Mouse (Mus musculus): ENCODE results near the gene Ccdc85c. TPM values are rescaled to one million over a fixed set of nuclear protein-coding genes. Genes with fewer than 3 reads are reported as not detected.

The Ccdc85c gene
- polyA plus RNA-seq, 2 experiments = 1.8 TPM

- H3K27me3 ChIP-seq (ENCODE audit: control insufficient read depth, insufficient read depth, low read length) = no peaks in the 10 kb centered on the region
- no peak overlapping the region for H3K9ac ChIP-seq (replicated peaks)
- H3K27ac ChIP-seq = no peak overlapping the region
- WGBS (ENCODE audit: insufficient replicate concordance) = 81% methylated on average over 9 of the region's 9 CpGs
- TF ChIP-seq EP300 (IDR thresholded peaks at IDR 0.05; ENCODE audit: low read depth) (no peak), CTCF (IDR thresholded peaks at IDR 0.05; ENCODE audit: low read depth) (no peak)
- H3K4me1 ChIP-seq (replicated peaks; ENCODE audit: control insufficient read depth in 2 of 2, insufficient read depth in 2 of 2, low read length in 1 of 2) = no peaks in the 10 kb centered on the region
- H3K4me3 ChIP-seq (ENCODE audit: insufficient read depth in 1 of 2, low read depth in 2 of 2, low read length in 2 of 2) = no peak overlapping the region
- H3K36me3 ChIP-seq (replicated peaks; ENCODE audit: control insufficient read depth, insufficient read depth, low read depth) = no peaks in the 10 kb centered on the region
- DNase-seq (ENCODE audit: low read depth in 3 of 3, low spot score in 3 of 3) (no peak), ATAC-seq (ENCODE audit: insufficient read depth) (no peak)
- H3K9me3 ChIP-seq (ENCODE audit: control insufficient read depth, low read length) = no peaks in the 10 kb centered on the region
- no peak overlapping the region for H3K4me2 ChIP-seq (ENCODE audit: low read depth)
Measured at GRCm38 (mm10) chr12:108208216-108208615, 67.0 kb downstream of the Ccdc85c start.

- no peaks in the 10 kb centered on the region for H3K27me3 ChIP-seq (ENCODE audit: control insufficient read depth, insufficient read depth, low read length)
- no peaks in the 10 kb centered on the region for H3K9me3 ChIP-seq (ENCODE audit: control insufficient read depth, low read length)
- H3K9ac ChIP-seq (replicated peaks) = no peak overlapping the region
- no peaks in the 10 kb centered on the region for H3K4me1 ChIP-seq (replicated peaks; ENCODE audit: control insufficient read depth in 2 of 2, insufficient read depth in 2 of 2, low read length in 1 of 2)
- WGBS (ENCODE audit: insufficient replicate concordance) = 6% methylated on average over 5 of the region's 5 CpGs
- ATAC-seq (ENCODE audit: insufficient read depth) (peak; percentile 33; the same call in 1 of the 2 replicates), DNase-seq (ENCODE audit: low read depth in 3 of 3, low spot score in 3 of 3) (peak; percentile 17 to 28 (median 23))
- TF ChIP-seq CTCF (IDR thresholded peaks at IDR 0.05; ENCODE audit: low read depth) (peak; percentile 94), EP300 (IDR thresholded peaks at IDR 0.05; ENCODE audit: low read depth) (no peak)
- H3K36me3 ChIP-seq (replicated peaks; ENCODE audit: control insufficient read depth, insufficient read depth, low read depth) = peaks cover 7% of the 10 kb centered on the region
- no peak overlapping the region for H3K4me2 ChIP-seq (ENCODE audit: low read depth)
- no peak overlapping the region for H3K27ac ChIP-seq
- H3K4me3 ChIP-seq (ENCODE audit: insufficient read depth in 1 of 2, low read depth in 2 of 2, low read length in 2 of 2) = no peak overlapping the region
Measured at GRCm38 (mm10) chr12:108206641-108207040, 68.6 kb downstream of the Ccdc85c start.

- Histone ChIP-seq H3K4me1 (replicated peaks; ENCODE audit: control insufficient read depth in 2 of 2, insufficient read depth in 2 of 2, low read length in 1 of 2) (no peaks in the 10 kb centered on the region), H3K4me2 (ENCODE audit: low read depth) (no peak overlapping the region), H3K27me3 (ENCODE audit: control insufficient read depth, insufficient read depth, low read length) (no peaks in the 10 kb centered on the region), H3K27ac (no peak overlapping the region), H3K9me3 (ENCODE audit: control insufficient read depth, low read length) (no peaks in the 10 kb centered on the region), H3K36me3 (replicated peaks; ENCODE audit: control insufficient read depth, insufficient read depth, low read depth) (peaks cover 8% of the 10 kb centered on the region), H3K9ac (replicated peaks) (no peak overlapping the region), H3K4me3 (ENCODE audit: insufficient read depth in 1 of 2, low read depth in 2 of 2, low read length in 2 of 2) (no peak overlapping the region)
- ATAC-seq (ENCODE audit: insufficient read depth) (no peak), DNase-seq (ENCODE audit: low read depth in 3 of 3, low spot score in 3 of 3) (no peak)
- WGBS (ENCODE audit: insufficient replicate concordance) = 78% methylated on average over 12 of the region's 12 CpGs
- TF ChIP-seq EP300 (IDR thresholded peaks at IDR 0.05; ENCODE audit: low read depth) = no peak
- no peak for TF ChIP-seq CTCF (IDR thresholded peaks at IDR 0.05; ENCODE audit: low read depth)
Measured at GRCm38 (mm10) chr12:108204978-108205377, 70.2 kb downstream of the Ccdc85c start.

- Histone ChIP-seq H3K4me2 (ENCODE audit: low read depth) (no peak overlapping the region), H3K27me3 (ENCODE audit: control insufficient read depth, insufficient read depth, low read length) (no peaks in the 10 kb centered on the region), H3K27ac (no peak overlapping the region), H3K4me1 (replicated peaks; ENCODE audit: control insufficient read depth in 2 of 2, insufficient read depth in 2 of 2, low read length in 1 of 2) (no peaks in the 10 kb centered on the region), H3K9ac (replicated peaks) (no peak overlapping the region), H3K4me3 (ENCODE audit: insufficient read depth in 1 of 2, low read depth in 2 of 2, low read length in 2 of 2) (no peak overlapping the region), H3K36me3 (replicated peaks; ENCODE audit: control insufficient read depth, insufficient read depth, low read depth) (peaks cover 17% of the 10 kb centered on the region), H3K9me3 (ENCODE audit: control insufficient read depth, low read length) (no peaks in the 10 kb centered on the region)
- TF ChIP-seq CTCF (IDR thresholded peaks at IDR 0.05; ENCODE audit: low read depth) (no peak), EP300 (IDR thresholded peaks at IDR 0.05; ENCODE audit: low read depth) (no peak)
- 75% methylated on average over 8 of the region's 8 CpGs for WGBS (ENCODE audit: insufficient replicate concordance)
- no peak for ATAC-seq (ENCODE audit: insufficient read depth)
- no peak for DNase-seq (ENCODE audit: low read depth in 3 of 3, low spot score in 3 of 3)
Measured at GRCm38 (mm10) chr12:108203895-108204294, 71.3 kb downstream of the Ccdc85c start.

GRCm38 (mm10) chr12:108200094-108200493 is 75.1 kb downstream of the Ccdc85c start:
- Histone ChIP-seq H3K27me3 (ENCODE audit: control insufficient read depth, insufficient read depth, low read length) (no peaks in the 10 kb centered on the region), H3K27ac (no peak overlapping the region), H3K9me3 (ENCODE audit: control insufficient read depth, low read length) (no peaks in the 10 kb centered on the region), H3K36me3 (replicated peaks; ENCODE audit: control insufficient read depth, insufficient read depth, low read depth) (peaks cover 37% of the 10 kb centered on the region), H3K4me1 (replicated peaks; ENCODE audit: control insufficient read depth in 2 of 2, insufficient read depth in 2 of 2, low read length in 1 of 2) (no peaks in the 10 kb centered on the region), H3K9ac (replicated peaks) (no peak overlapping the region), H3K4me3 (ENCODE audit: insufficient read depth in 1 of 2, low read depth in 2 of 2, low read length in 2 of 2) (no peak overlapping the region), H3K4me2 (ENCODE audit: low read depth) (no peak overlapping the region)
- WGBS (ENCODE audit: insufficient replicate concordance) = 73% methylated on average over 1 of the region's 1 CpGs
- ATAC-seq (ENCODE audit: insufficient read depth) (no peak), DNase-seq (ENCODE audit: low read depth in 3 of 3, low spot score in 3 of 3) (no peak)
- TF ChIP-seq EP300 (IDR thresholded peaks at IDR 0.05; ENCODE audit: low read depth) (no peak), CTCF (IDR thresholded peaks at IDR 0.05; ENCODE audit: low read depth) (no peak)
